Mouse (Mus musculus) forebrain, postnatal 0 days (tissue): Measurements from ENCODE around the gene Six1. TPM values are rescaled to one million over a fixed set of nuclear protein-coding genes. Genes with fewer than 3 reads are reported as not detected.

Experiments
- ATAC-seq: fragments of 200-750 bp; cut with Nextera tagmentation; 2 replicates; pipeline ENCODE4 v1.8.0; 2017; ENCODE audit warnings: mild to moderate bottlenecking, moderate library complexity
- DNase-seq: peaks from one replicate; pipeline ENCODE4 v3.0.0-alpha.2; 2015
- H3K27ac ChIP-seq: fragments of 300-500 bp; sonication (generic); 2 replicates; pipeline ENCODE4 v1.5.1; 2014; ENCODE audit warnings: low read depth, mild to moderate bottlenecking, antibody characterized with exemption, low read length, moderate library complexity, mixed read lengths
- H3K27me3 ChIP-seq: fragments of 300-500 bp; sonication (generic); 2 replicates; pipeline ENCODE4 v1.6.1; 2014; ENCODE audit warnings: mild to moderate bottlenecking, low read length, mixed read lengths; ENCODE audit not compliant: insufficient read depth
- H3K36me3 ChIP-seq: fragments of 300-500 bp; sonication (generic); 2 replicates; pipeline ENCODE4 v1.6.1; 2014; ENCODE audit warnings: mild to moderate bottlenecking, moderate library complexity; ENCODE audit not compliant: insufficient read depth
- H3K4me1 ChIP-seq: fragments of 300-500 bp; sonication (generic); 2 replicates; pipeline ENCODE4 v1.6.1; 2014; ENCODE audit warnings: antibody characterized with exemption; ENCODE audit not compliant: insufficient read depth
- H3K4me2 ChIP-seq: fragments of 300-500 bp; sonication (generic); 2 replicates; pipeline ENCODE4 v1.6.1; 2014; ENCODE audit warnings: low read depth, mild to moderate bottlenecking, moderate library complexity
- H3K4me3 ChIP-seq: fragments of 300-500 bp; sonication (generic); 2 replicates; pipeline ENCODE4 v1.5.1; 2014; ENCODE audit warnings: low read depth, low read length, mixed read lengths
- H3K9ac ChIP-seq: fragments of 300-500 bp; sonication (generic); 2 replicates; pipeline ENCODE4 v1.6.1; 2014; ENCODE audit warnings: mild to moderate bottlenecking
- H3K9me3 ChIP-seq: fragments of 300-500 bp; sonication (generic); 2 replicates; pipeline ENCODE4 v1.6.1; 2016; ENCODE audit warnings: low read length
- CTCF ChIP-seq: sonication (generic); IDR thresholded peaks from 2 replicates; pipeline ENCODE4 v1.5.1; 2016; ENCODE audit warnings: antibody characterized with exemption, control low read depth, low read depth
- WGBS: fragments of 180-500 bp; shearing (Covaris S2); extraction: QIAGEN DNeasy Blood & Tissue Kit; methylation state at CpG from one replicate; pipeline ENCODE4 v1.1.7; 2014; 5-methylcytosine and 5-hydroxymethylcytosine counted together
- polyA plus RNA-seq: library from polyadenylated mRNA; unstranded; fragments of >200 nt; fragmentation: Nextera tagmentation; extraction: Ambion mirVana; gene quantifications from 2 replicates; pipeline ENCODE4 v1.2.1, GENCODE M21; 2015
- total RNA-seq: library from RNA; depleted of rRNA; stranded (reverse); fragments of >200 nt; gene quantifications from 2 replicates; pipeline ENCODE4 v1.2.3, GENCODE M21; 2014

Gene Six1
- total and polyA plus RNA-seq, 2 experiments from 2014 or later: 0.62 to 0.65 TPM

GRCm38 (mm10) chr12:73039939-73040562 lies 13.6 kb downstream of the Six1 start:
- no peak for TF ChIP-seq CTCF
- WGBS: 4% methylated on average over 18 of the region's 18 CpGs
- ATAC-seq: no peak
- Histone ChIP-seq H3K27ac (no peak overlapping the region), H3K36me3 (no peaks in the 10 kb centered on the region), H3K27me3 (peaks cover 79% of the 10 kb centered on the region), H3K4me3 (no peak overlapping the region), H3K9me3 (no peaks in the 10 kb centered on the region), H3K4me1 (no peaks in the 10 kb centered on the region), H3K4me2 (no peak overlapping the region), H3K9ac (no peak overlapping the region)
- DNase-seq: peak; percentile 39

GRCm38 (mm10) chr12:73038992-73039938 lies 14.4 kb downstream of the Six1 start:
- peak; percentile 11 for DNase-seq
- no peak overlapping the region for H3K27ac ChIP-seq
- ATAC-seq: no peak
- H3K4me3 ChIP-seq: no peak overlapping the region
- H3K36me3 ChIP-seq: no peaks in the 10 kb centered on the region
- H3K4me2 ChIP-seq: no peak overlapping the region
- peaks cover 80% of the 10 kb centered on the region for H3K27me3 ChIP-seq
- H3K9ac ChIP-seq: no peak overlapping the region
- no peak for TF ChIP-seq CTCF
- no peaks in the 10 kb centered on the region for H3K9me3 ChIP-seq
- no peaks in the 10 kb centered on the region for H3K4me1 ChIP-seq
- WGBS: 2% methylated on average over 41 of the region's 41 CpGs

GRCm38 (mm10) chr12:73038441-73038991 lies 15.2 kb downstream of the Six1 start:
- DNase-seq (peak; percentile 56), ATAC-seq (no peak)
- Histone ChIP-seq H3K4me3 (no peak overlapping the region), H3K4me1 (no peaks in the 10 kb centered on the region), H3K27ac (no peak overlapping the region), H3K4me2 (no peak overlapping the region), H3K9ac (no peak overlapping the region), H3K36me3 (no peaks in the 10 kb centered on the region), H3K9me3 (no peaks in the 10 kb centered on the region), H3K27me3 (peaks cover 80% of the 10 kb centered on the region)
- 3% methylated on average over 12 of the region's 12 CpGs for WGBS
- TF ChIP-seq CTCF: no peak

- 4% methylated on average over 7 of the region's 7 CpGs for WGBS
- peaks cover 82% of the 10 kb centered on the region for H3K27me3 ChIP-seq
- TF ChIP-seq CTCF: no peak
- H3K27ac ChIP-seq: no peak overlapping the region
- no peaks in the 10 kb centered on the region for H3K9me3 ChIP-seq
- no peaks in the 10 kb centered on the region for H3K4me1 ChIP-seq
- no peak overlapping the region for H3K4me2 ChIP-seq
- H3K36me3 ChIP-seq: no peaks in the 10 kb centered on the region
- DNase-seq: peak; percentile 34
- H3K4me3 ChIP-seq: no peak overlapping the region
- no peak for ATAC-seq
- H3K9ac ChIP-seq: no peak overlapping the region
These were observed 16.1 kb downstream of the Six1 start for GRCm38 (mm10) chr12:73037385-73038160.

- no peaks in the 10 kb centered on the region for H3K4me1 ChIP-seq
- ATAC-seq: no peak
- H3K4me3 ChIP-seq: no peak overlapping the region
These were observed 18.5 kb downstream of the Six1 start for GRCm38 (mm10) chr12:73034901-73035895.

GRCm38 (mm10) chr12:73032665-73033064 lies 21.0 kb downstream of the Six1 start:
- H3K27ac ChIP-seq: no peak overlapping the region
- H3K27me3 ChIP-seq: peaks cover 61% of the 10 kb centered on the region
- no peak for DNase-seq
- H3K4me3 ChIP-seq: no peak overlapping the region
- no peaks in the 10 kb centered on the region for H3K36me3 ChIP-seq
- WGBS: 79% methylated on average over 3 of the region's 3 CpGs
- H3K9me3 ChIP-seq: no peaks in the 10 kb centered on the region
- no peak for TF ChIP-seq CTCF
- no peak for ATAC-seq
- H3K4me2 ChIP-seq: no peak overlapping the region
- H3K9ac ChIP-seq: no peak overlapping the region
- no peaks in the 10 kb centered on the region for H3K4me1 ChIP-seq

More at GRCm38 (mm10) chr12:73034901-73035895, 18.5 kb downstream of the Six1 start:
- Histone ChIP-seq H3K9me3 (no peaks in the 10 kb centered on the region), H3K27ac (no peak overlapping the region), H3K4me2 (no peak overlapping the region), H3K9ac (no peak overlapping the region), H3K36me3 (no peaks in the 10 kb centered on the region), H3K27me3 (peaks cover 82% of the 10 kb centered on the region)
- TF ChIP-seq CTCF: no peak
- DNase-seq: no peak
- WGBS: 2% methylated on average over 43 of the region's 43 CpGs
